In the genomic region with DNA sequence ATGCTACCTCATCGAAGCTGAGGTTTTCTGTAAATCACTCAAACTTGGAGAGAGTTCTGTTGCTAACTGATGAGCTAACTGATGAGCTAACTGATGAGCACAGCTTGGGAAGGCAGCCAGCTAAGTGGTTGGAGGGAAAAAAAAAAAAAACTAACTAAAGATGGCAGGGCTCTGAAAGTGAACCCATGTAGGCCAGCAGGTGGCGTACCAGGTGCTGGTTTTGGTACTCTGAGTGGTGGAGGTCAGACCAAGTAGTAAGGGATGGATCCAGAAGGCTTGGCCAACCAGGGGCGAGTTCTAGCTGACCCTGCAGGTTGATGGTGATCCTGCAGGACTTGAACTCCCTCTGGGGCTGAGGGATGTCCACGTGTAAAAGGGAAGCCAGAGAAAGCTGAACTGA, we compare ENCODE assay signal across 9 mouse cellular contexts.
A peak's percentile ranks its signal among the peaks of the same experiment; 100 is the strongest.
DNase-seq lines count a peak whose midpoint lies in the region; ATAC-seq and TF ChIP-seq lines count a peak whose summit lies in the region.
"Had no signal": no experiment of that assay in that cellular context is flagged by ENCODE, and none has a peak within 500 bp of the region (broad histone marks: within the 10 kb centered on the region; RNA-seq: fewer than 3 reads in every experiment).

No protein-coding gene starts in this region.

- peaks cover 13% of the 10 kb centered on the region for H3K36me3 ChIP-seq in splenic B cell, adult 2 months (ENCODE audit: control insufficient read depth, insufficient read depth, low read length, poor library complexity, severe bottlenecking)
- no peaks in the 10 kb centered on the region for H3K36me3 ChIP-seq in midbrain, embryonic 13.5 days
- H3K36me3 ChIP-seq: limb, embryonic 12.5 days had no signal

- H3K4me3 ChIP-seq in layer of hippocampus, adult 2 months = no peak overlapping the region
- H3K4me3 ChIP-seq in midbrain, embryonic 13.5 days (replicated peaks) = no peak overlapping the region
- H3K4me3 ChIP-seq: limb, embryonic 12.5 days had no signal

- DNase-seq in layer of hippocampus, adult 2 months (ENCODE audit: low spot score in 2 of 2) = no peak
- no peak for DNase-seq in layer of hippocampus, adult 18-20 months (ENCODE audit: low spot score in 2 of 2)
- DNase-seq in Muller cell, postnatal 12 days (ENCODE audit: inconsistent ontology term) = peak; percentile 16
- peak; percentile 67 for DNase-seq in embryo, embryonic 10 days (ENCODE audit: low spot score)
- DNase-seq in lung, postnatal 10 days = peak; percentile 65
- peak; percentile 86 for DNase-seq in splenic B cell, adult 2 months (ENCODE audit: low read depth, low spot score)

- 0 out of 2 replicates have a peak, but pooled peaks cover 2% of the 10 kb centered on the region for H3K4me1 ChIP-seq in midbrain, embryonic 13.5 days (replicated peaks)
- H3K4me1 ChIP-seq: limb, embryonic 12.5 days had no signal

- no peak overlapping the region for H3K4me2 ChIP-seq in midbrain, embryonic 13.5 days (replicated peaks)
- H3K4me2 ChIP-seq: limb, embryonic 12.5 days had no signal

- no peaks in the 10 kb centered on the region for H3K9me3 ChIP-seq in midbrain, embryonic 13.5 days
- H3K9me3 ChIP-seq: limb, embryonic 12.5 days had no signal

- no peak overlapping the region for H3K27ac ChIP-seq in layer of hippocampus, adult 2 months
- no peak overlapping the region for H3K27ac ChIP-seq in midbrain, embryonic 13.5 days
- H3K27ac ChIP-seq: limb, embryonic 12.5 days had no signal

- no peak overlapping the region for H3K9ac ChIP-seq in midbrain, embryonic 13.5 days (replicated peaks)
- H3K9ac ChIP-seq: limb, embryonic 12.5 days had no signal

- 49% methylated on average over 4 of the region's 4 CpGs for WGBS in midbrain, embryonic 13.5 days

- peak; percentile 58 for ATAC-seq in inflammation-experienced regulatory T-cells, adult 6 months
- ATAC-seq in midbrain, embryonic 13.5 days = no peak

- peak; percentile 64 for TF ChIP-seq CTCF in layer of hippocampus, adult 2 months (conservative IDR thresholded peaks at IDR 0.05)

- H3K27me3 ChIP-seq in splenic B cell, adult 2 months (ENCODE audit: control insufficient read depth, insufficient read depth, low read length, poor library complexity, severe bottlenecking) = no peaks in the 10 kb centered on the region
- no peaks in the 10 kb centered on the region for H3K27me3 ChIP-seq in midbrain, embryonic 13.5 days

Comparison
In these comparisons a context has a peak if more than half of its experiments do, and no peak if none do; other contexts are left out.
1. DNase-seq: peak in Muller cell, postnatal 12 days (single experiment), embryo, embryonic 10 days (single experiment), lung, postnatal 10 days (single experiment) and splenic B cell, adult 2 months (single experiment); none in layer of hippocampus, adult 2 months (0 of 2) and layer of hippocampus, adult 18-20 months (0 of 2).